Mouse (Mus musculus) megakaryocyte-erythroid progenitor cell, adult 5-6 weeks (primary cell): ENCODE data around the gene Eno3. TPM values are rescaled to one million over a fixed set of nuclear protein-coding genes. Genes with fewer than 3 reads are reported as not detected.

Source experiments
- ATAC-seq: replicated peaks from 2 replicates; pipeline ENCODE4 v1.8.0; 2016; ENCODE audit warnings: mild to moderate bottlenecking, inconsistent platforms; ENCODE audit not compliant: severe bottlenecking, poor library complexity, low FRiP score, low TSS enrichment
- total RNA-seq, 2 experiments: library from RNA; stranded (forward) in 1 of 2; stranded (reverse) in 1 of 2; fragments of 200-1000, 215-1000 nt in 1 of 2; fragments of >200 nt in 1 of 2; fragmentation: Nextera tagmentation in 1 of 2; gene quantifications; 2 replicates each; pipeline ENCODE4 v1.2.3; 2014 to 2017

The Eno3 gene
- total RNA-seq, 2 experiments from 2014 or later, result 16.5 to 33.7 TPM

- ATAC-seq, result no peak
These were observed 17.0 kb upstream of the Eno3 start for GRCm38 (mm10) chr11:70639976-70640375.

GRCm38 (mm10) chr11:70641241-70641640 lies 15.8 kb upstream of the Eno3 start:
- ATAC-seq, result no peak

- ATAC-seq, result no peak
These were observed 14.0 kb upstream of the Eno3 start for GRCm38 (mm10) chr11:70643051-70643450.

GRCm38 (mm10) chr11:70644564-70645103 lies 12.4 kb upstream of the Eno3 start:
- no peak for ATAC-seq

DNA sequence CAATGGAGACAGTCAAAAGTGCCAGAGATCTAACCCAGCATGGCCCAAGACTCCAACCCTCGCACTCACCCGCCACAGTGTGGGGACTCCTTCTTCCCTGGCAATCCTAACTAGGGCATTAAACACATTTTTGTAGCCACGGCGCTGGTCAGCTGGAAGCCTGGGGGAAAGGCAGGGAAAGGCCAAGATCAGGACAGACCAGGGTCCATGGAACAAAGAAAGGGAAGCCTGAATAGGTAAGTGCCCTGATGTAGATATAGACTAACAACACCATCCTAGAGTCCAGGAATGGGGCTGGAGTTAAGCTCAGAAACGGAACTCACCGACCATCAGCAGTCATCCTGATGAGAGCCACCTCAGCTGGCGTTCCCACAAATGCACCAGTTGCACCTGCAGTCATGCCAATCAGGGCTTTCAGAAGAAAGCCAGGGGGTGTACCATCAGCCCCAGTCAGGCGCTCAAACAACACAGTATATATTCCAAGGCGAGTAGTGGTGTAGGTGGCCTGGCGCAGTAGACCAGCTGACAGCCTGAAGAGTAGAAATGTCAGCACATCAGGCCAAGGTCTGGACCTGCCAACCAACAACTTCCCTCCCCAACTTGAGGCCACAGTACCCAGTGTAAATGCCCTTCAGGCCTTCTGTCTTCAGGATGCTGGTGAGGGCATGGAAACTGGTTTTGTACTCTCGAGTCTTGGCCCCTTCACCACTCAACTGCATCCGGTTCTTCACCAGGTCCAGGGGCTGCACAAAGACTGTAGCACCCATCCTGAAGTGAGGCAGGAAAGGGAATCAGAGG lies 11.3 kb upstream of the Eno3 start:
- ATAC-seq, result no peak

DNA sequence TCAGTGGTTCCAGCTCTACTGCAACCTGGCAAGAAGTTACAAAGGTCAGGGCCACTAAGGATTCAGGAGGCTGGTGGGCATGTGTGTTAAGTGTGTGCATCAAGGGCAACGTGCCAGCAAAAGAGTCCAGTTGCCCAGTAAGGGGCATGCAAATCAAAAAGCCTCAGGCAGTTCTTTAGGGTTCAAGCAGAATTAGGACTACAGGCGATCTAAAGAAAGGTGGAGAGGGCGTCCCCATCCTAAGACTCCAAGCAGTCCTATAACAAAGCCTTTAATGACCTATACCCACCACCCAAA lies 10.8 kb upstream of the Eno3 start:
- no peak for ATAC-seq

GRCm38 (mm10) chr11:70646691-70647650 lies 10.0 kb upstream of the Eno3 start, which contains the start of the genes Rnf167 and Slc25a11:
Rnf167 (plus strand) TSS chr11:70647235.
Slc25a11 (minus strand) TSS chr11:70647479.
- ATAC-seq, result peak; percentile 72

- ATAC-seq, result peak; percentile 10; the same call in 1 of the 2 replicates
These were observed 9.1 kb upstream of the Eno3 start for GRCm38 (mm10) chr11:70647716-70648420.

- ATAC-seq, result peak; percentile 13
These were observed 8.5 kb upstream of the Eno3 start for GRCm38 (mm10) chr11:70648512-70648911.

GRCm38 (mm10) chr11:70649185-70649734 lies 7.7 kb upstream of the Eno3 start:
- no peak for ATAC-seq

DNA sequence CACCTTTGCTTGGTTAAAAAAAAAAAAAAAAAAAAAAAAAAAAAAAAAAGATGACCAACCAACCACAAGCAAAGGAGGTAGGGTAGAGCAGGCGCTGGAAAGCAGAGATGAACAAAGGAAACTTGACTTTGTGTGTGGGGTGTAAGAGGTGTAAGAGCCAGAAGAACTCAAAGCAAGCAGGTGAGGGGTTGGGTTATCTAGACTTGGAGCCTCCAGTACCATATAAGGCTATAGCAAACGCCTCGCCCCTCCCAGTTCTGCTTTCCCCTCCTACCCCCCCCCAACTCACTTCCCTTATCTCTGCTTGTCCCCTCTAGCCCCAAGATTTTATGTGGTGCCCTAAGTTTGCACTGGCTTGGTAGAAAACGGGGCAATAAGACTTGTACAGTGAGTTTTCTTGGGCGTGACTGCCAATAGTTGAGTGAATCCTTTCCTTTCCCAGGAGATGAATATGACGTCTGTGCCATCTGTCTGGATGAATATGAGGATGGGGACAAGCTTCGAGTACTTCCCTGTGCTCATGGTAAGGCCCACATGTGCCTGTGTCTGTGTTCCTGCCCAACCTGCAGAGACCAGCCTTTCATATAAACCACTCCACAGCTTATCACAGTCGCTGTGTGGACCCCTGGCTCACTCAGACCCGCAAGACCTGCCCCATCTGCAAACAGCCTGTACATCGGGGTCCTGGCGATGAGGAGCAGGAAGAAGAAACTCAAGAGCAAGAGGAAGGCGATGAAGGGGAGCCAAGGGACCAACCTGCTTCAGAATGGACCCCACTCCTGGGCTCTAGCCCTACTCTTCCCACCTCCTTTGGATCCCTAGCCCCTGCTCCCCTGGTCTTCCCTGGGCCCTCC lies 6.5 kb upstream of the Eno3 start:
- ATAC-seq, result no peak

DNA sequence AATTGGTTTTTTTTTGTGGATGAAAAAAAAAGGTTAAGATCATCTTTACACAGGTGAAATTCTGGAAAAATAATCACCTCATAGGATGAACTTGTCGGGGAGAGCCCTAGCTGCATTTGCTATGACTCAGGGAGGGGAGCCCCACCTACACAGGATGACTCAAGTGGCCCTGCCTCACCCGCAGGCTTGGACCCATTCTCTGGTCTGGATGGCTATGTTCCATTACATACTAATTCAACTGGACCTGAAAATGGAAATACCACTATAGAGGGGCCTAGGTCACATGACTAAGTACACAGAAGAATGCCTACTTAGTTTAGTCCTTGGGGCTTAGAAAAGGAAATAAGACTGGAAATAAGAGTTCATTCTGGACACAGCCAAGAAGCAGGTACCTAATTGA lies 5.6 kb upstream of the Eno3 start:
- no peak for ATAC-seq

DNA sequence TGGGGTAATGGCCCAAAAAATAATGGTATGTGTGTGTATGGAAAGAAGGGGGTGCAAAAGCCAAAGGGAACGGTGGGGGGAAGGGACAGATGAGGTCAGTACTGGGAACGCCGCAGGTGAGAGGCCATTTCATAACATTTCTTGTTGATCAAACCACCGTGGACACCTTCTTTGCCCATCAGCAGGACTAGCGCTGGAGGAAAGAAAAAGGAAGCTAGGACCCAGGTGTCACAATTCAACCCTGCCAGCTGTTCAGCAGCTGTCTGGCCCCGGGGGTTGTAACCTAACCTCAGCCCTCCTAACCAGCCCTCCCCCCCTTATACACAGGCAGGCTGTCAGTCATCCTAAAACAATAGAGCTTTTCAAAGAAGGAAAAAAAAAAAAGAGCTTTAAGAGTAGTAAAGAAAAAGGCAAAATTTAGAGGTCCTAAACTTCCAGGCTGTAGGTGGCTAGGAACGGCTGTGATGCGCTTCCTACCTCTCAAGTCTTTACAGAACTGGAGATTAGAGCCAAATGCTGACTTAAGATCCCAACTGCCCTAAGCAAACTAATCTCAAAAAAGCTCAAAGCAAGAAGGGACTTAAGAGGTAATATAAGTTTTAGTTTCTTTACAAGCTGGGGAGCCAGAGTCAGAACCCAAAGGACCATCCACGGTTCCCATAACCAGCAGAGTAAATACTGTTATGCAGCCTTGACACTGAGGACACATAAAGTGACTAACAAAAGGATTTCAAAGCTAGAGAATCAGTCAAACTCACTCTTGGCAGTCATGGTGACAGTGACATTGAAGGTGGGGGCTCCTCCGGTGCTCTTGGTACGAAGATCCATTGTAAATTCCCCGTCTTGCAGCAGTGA lies 4.7 kb upstream of the Eno3 start:
- ATAC-seq, result no peak

DNA sequence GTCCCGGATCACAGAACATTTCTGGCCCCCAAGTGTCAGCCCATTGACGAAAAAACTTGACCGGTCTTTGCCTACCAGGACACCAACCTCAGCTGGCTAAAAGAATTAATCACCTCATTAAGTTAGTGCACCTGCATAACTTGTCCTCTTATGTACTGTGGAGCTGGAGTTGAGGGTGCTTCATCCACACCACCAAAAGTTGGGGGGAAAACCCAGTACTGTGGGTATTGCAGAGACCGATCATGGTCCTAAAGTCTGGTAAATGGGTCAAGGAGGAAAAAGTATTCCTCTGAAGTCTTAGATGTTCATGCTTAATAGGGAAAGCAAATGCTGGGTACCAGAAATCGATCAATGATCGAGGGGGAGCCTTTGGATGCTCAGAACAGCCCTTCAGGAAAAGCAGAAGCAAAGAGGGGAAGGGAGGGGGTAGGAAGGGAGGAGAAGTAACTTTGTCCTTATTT lies 4.1 kb upstream of the Eno3 start:
- ATAC-seq, result no peak

DNA sequence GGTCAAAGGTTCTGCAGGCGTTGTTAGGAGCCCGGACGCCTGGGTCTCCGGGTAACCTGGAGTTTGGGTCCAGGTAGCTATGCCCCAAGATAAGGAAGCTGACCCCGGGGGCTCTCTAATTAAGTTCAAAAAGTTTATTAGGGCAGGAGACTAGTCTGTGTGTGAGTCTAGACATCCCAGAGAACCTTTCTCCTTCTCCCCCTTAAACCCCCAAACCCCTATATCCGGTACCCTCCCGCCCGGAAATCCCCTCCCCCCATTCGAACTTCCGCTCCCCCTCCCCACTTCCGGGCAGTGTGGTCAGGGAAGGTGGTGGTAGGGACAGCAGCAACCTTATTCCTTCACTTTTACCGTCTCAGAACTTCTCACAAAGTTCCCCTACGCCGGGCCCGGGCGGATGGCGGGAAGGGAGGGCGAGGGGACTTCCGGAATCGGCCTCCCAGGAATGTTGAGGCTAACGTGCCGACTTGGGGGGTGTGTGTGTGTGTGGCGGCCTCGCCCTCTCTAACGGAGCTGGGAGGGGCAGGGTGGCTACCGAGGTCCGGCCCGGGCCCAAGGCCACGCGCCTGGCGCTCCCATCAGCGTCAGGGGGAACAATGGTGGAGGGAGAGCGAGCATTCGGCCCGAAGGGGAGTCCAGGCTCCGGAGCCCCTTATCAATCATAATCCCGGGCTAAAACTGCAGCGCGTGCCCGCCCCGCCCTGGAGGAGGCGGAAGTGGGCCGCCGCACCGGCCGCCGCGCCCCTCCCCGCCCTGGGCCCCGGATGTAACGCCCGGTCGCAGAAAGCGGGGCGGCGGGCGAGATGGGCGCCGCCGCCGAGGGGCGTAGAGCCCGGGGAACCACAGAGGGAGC lies 3.4 kb upstream of the Eno3 start:
- ATAC-seq, result 0 out of 2 replicates have a peak, but pooled peaks have one; percentile 8

DNA sequence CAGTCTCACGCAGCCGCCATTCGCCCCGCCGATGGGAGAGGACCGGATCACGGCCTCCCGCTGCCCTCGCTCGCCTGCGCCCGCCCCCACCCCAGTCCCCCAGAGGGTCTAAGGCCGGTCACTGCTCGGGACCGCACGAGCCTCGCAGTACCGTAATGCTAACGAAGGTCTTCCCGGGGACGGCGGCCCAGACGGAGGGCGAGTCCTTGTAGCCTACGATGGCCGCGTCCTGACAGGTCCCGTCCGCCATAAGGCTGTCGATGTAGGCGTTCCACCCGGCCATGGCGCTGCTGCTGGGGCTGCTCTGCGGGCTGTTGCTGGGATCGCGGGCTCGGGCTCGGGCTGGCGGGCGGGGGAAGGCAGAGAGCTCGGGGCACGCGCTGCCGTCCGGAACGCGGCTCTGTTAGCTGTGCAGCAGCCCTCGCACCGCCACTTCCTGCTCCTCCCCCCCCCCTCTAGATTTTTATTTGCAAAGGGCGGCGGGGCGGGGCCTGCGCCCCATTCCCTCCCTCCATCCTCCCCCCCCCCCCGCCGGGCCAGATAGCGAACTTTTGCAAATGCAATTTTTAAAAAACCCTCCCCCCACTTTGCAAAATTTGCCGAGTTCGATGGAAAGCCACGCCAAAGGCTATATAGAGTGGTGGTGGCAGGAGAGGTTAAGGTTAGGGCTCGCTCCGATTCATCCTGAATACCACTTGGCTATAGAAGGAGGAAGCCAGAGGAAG lies 2.6 kb upstream of the Eno3 start, which contains the start of gene Pfn1:
TSS of gene Pfn1 (minus strand) at position 447 of the 725 bp plus-strand sequence.
- peak; percentile 47 for ATAC-seq
